Mouse (Mus musculus) spleen, postnatal 14 days (tissue): ENCODE results near the gene Rtn2.

Experiments used
- DNase-seq, 2 experiments: peaks; one replicate each; pipeline ENCODE4 v3.0.0; 2021 to 2022; ENCODE audit warnings: low spot score in 2 of 2

Rtn2 gene

DNA sequence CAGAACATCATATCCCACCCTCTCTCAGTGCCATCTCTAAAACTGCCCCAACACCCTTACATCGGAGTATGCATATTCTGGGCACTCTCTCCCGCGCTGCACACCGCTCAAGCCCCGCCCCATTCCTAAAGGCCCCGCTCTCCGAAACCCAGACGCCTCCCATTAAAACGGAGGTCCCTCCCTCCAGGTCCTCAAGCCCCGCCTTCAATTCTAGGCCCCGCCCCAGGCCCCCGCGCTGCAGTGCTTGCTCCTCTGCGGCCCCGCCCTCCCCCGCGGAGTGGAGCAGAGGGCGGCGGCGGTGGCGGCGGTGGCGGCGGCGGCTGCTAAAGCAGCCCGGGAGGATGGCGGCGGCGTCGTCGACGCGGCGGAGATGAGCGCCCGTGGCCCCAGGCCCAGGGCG, at the start of gene Rtn2:
Gene Rtn2 (plus strand): TSS at position 240 of the 400 bp plus-strand sequence.
- peak; percentile 62 to 68 for DNase-seq

GRCm38 (mm10) chr7:19234652-19235051, 47.8 kb upstream of the Rtn2 start:
- DNase-seq = no peak

GRCm38 (mm10) chr7:19235092-19235671, 47.2 kb upstream of the Rtn2 start:
- DNase-seq = no peak

DNA sequence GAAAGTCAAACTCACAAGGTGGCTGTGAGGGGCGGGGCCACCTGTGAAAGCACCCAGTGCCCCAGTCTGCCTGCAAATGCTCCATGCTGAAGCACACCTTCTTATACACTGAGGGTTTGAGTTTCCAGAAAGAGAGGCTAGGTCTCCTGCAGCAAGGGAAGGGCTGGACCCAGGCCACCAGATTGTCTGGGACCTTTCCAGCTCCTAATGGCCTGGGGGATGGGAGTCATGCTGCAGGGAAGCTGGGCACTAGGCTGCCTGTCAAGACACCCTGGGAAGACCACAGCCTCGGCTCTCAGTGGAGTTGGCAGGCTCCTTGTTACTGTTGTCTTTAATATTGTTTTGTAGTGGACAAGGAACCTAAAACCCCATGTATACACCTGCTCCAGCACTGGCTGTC, 46.0 kb upstream of the Rtn2 start:
- no peak for DNase-seq

- no peak for DNase-seq
Measured at GRCm38 (mm10) chr7:19238344-19238743, 44.1 kb upstream of the Rtn2 start.

GRCm38 (mm10) chr7:19239423-19239822, 43.0 kb upstream of the Rtn2 start:
- peak; percentile 80 to 89 for DNase-seq

DNA sequence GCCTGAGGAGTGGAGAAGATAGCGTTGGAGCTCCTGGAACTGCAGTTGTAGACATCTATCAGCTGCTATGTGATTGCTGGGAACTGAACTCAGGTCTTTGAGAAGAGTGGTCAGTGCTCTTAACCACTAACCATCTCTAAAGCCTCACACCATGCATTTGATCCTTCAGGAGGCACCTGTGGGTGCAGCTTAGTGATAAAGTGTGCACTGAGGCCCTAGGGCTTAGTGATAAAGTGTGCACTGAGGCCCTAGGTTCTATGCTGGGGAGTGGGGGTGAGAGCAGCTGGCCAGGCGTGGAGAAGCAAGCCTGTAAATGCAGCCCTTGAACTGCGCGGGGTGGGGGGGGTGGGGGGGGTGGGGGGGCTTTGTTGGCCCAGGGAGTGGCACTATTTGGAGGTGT, 42.4 kb upstream of the Rtn2 start:
- no peak for DNase-seq

DNA sequence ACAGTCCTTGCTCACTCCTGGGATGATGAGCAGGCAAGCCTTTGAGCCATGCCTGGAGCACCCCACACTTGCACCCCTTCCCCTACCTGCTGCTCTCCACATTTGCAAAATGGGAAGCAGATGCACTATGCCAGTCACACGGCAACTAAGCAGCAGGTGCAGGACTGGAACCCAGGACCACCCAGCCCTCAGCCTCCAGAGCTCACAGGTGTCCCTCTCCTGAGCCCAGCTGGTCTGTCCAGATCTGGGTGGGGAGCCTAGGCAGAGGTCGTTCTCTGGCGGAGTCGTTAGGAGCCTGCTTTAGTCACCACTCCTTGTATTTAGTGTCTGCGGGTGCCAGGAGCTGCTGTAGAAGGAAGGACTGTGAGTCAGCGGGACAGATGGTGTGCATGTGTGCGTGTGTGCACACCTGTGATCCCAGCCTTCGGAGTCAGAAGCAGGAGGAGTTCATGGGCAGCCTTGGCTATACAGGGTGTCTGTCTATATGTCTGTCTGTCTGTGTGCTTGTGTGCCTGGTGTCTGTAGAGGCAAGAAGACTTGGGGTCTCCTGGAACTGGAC, 41.4 kb upstream of the Rtn2 start:
- no peak for DNase-seq

DNA sequence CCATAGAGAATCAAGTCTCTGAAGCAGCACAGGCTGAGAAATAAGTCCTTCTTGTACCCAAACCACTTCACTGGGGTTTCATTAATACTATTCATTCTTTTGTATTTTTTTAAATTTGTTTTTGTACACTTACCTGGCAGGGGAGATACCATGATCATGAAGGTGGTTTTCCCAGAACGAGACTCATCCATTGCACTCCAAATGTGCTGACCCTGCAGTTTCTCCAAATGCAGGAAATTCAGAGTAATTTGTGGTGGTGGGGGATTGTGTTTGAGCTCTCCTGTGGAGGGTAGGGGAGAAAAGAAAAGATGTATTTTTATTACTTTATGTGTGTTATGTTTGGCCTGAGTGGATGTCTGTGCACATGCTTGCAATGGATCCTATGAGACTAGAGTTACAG, 40.4 kb upstream of the Rtn2 start:
- no peak for DNase-seq

DNA sequence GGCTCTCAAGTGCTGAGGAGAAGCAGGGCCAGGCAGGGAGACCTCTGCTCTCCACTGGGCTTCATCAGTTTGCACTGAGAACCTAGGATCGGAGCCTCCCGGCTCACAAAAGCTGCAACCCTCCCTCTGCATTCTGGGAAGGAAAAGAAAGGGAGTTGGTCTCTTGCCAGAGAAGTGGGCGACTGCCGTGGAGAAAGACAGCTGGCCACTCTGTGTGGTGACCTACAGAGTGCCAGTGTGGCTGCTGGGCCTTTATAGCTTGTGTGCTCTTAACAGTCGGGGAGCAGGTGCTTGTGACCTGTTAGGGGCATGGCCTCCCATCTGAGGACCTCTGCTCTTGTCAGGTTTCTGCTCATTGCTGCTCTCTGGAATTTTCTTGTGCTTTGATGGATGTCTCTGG, 38.6 kb upstream of the Rtn2 start:
- DNase-seq = no peak

- DNase-seq = no peak
Measured at GRCm38 (mm10) chr7:19245083-19245482, 37.3 kb upstream of the Rtn2 start.

DNA sequence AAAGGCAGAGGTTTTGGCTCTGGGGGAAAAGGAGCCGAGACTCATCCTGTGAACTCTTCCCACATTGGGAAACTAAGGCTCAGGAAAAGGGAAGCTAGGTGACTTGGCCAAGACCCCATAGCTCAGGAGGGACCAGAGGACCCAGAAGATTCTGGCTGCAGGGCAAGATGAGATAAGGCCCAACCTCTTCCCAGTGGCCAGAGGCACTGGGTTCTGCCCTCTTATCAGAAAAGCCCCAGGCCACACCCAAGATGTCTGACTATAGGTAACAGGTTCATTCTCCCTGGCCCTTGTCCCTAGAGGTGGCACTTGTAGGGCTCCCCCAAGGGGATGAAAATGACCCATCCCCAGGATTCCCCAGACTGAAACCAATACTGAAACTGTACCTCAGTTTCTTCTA, 35.6 kb upstream of the Rtn2 start:
- DNase-seq = no peak

- no peak for DNase-seq
Measured at GRCm38 (mm10) chr7:19247511-19247910, 34.9 kb upstream of the Rtn2 start.

GRCm38 (mm10) chr7:19252078-19252477, 30.3 kb upstream of the Rtn2 start:
- DNase-seq = no peak

DNA sequence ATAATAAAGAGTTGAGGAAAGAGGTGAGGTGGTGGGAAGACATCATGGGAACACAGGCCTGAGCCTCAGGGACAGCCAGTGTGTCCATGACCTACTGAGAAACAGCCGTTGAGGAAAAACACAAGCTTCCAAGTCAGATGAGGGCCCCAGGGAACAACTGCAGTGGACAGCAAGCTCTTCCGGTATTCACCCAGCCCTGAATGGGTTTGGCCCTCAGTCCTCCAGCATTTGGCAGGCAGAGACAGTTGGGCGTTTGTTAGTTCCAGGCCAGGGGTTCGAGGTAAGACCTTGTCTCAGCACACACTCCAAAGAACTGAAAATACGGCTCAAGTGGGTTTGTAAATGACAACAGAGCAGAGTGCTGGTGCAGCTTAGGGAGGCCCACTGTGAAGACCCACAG, 29.0 kb upstream of the Rtn2 start:
- no peak for DNase-seq

- DNase-seq = no peak
Measured at GRCm38 (mm10) chr7:19255395-19255794, 27.0 kb upstream of the Rtn2 start.

DNA sequence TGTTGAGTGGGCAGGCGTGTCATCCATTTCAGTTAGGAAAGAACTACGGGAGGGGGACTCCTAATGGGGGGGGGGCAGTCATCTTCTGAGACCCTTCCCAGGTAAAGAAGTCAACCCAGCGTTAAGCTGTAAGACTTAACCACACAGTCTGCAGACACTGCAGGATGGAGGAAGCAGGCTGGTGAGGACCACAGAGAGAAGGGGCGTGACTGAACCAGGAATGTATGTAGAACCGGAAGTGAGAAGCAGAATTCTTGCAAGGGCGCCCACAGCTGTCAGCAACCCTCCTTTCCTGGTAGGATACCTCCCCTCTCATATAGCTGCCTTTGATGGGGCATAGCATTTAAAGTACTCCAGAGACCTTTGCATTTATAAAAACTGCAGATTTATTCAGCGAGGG, 25.9 kb upstream of the Rtn2 start:
- DNase-seq = no peak

DNA sequence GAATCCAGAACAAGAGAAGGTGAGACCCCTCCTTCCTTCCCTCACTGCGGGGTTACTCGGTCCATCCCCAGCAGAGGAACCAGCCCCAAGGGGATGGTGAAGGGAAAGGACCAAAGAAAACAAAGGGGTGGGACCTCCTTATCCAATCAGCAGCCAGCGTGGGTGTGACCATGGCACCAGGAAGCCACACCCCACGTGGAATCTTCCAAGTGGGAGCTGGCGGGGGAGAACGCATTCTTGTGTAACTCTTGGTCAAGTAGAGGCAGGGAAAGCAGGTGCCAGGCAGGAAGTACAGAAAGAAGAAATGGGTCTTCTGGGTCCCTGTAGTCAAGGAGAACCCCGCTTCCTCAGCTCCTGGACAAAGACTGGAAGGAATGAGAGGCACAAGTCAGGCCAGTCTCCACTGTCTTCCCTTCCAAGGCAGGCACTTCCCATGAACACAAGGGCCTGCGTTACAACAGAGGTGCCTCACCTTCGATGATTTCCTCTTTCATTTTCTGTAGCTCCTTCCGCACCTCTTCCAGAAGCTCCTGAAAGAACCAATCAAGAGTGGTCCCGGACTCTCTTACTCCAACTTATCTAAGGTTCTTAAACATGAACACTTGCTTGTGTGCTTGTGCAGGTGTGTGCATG, 24.9 kb upstream of the Rtn2 start:
- DNase-seq = peak; percentile 57 to 65

DNA sequence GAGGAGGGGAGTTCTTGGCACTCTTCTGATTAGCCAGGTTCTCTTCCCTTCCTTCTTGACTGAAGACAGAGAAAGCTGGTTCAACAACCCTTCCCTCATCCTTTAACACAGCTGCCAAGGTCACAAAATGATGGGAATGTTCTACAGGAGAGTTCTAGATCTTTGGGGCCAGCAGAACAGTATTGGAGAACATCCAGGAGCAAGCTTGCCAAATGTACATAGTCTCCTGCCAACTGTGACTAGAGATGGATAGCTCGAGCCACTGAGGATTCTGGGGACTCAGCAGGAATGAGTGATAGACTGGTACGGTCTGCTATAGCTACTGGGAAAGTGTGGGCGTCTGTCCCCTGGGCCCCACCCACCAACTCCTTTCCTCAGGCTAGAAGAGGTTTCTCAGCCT, 24.1 kb upstream of the Rtn2 start:
- DNase-seq = no peak

- no peak for DNase-seq
Measured at GRCm38 (mm10) chr7:19265147-19265546, 17.3 kb upstream of the Rtn2 start.

DNA sequence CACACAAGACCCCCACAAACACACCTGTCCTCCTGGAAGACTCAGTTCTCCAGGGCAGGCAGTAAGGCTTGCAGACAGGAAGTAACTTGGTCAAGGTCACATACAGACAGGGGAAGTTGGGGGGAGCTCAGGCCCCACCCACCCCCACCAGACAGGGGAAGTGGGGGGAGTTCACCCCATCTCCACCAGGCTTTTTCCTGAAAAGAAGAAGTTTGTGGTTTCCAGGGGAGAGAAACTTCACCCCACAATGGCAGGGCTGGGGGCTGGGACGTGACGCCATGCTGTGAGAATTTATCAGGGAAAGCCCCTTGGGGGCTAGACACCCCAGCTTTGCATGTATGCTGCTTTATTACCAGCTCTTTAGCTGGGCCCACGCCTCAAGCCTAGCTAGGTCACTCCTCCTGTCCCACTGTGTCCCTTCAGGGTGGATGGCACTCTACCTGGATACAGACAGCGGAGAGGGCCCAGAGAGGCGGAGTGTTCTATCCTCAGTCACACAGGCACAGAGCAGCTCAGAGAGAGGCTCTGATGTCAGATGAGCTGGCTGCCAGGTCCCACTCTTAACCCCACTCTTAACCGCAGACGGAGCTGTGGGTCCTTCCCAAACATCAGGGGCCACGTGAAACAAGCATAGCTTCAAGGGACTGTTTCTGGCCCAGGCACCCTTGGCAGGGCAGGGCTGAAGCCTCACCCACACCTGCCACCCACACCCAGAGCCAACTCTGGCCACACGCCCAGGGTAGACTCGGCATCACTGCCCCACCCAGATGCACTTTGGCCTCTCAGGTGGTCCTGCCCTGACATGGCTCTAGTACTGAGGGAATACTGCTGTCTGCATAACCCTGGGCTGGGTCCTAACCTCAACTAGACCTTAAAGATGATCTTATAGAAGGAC, 16.2 kb upstream of the Rtn2 start:
- peak; percentile 35 to 47 for DNase-seq

- DNase-seq = no peak
Measured at GRCm38 (mm10) chr7:19267051-19267450, 15.4 kb upstream of the Rtn2 start.
